Mouse (Mus musculus): ENCODE data around the gene Ube2b. TPM values are rescaled to one million over a fixed set of nuclear protein-coding genes. Genes with fewer than 3 reads are reported as not detected.

Ube2b gene
- total and polyA plus RNA-seq, 2 experiments from 2014 or later = 261 to 404 TPM

DNA sequence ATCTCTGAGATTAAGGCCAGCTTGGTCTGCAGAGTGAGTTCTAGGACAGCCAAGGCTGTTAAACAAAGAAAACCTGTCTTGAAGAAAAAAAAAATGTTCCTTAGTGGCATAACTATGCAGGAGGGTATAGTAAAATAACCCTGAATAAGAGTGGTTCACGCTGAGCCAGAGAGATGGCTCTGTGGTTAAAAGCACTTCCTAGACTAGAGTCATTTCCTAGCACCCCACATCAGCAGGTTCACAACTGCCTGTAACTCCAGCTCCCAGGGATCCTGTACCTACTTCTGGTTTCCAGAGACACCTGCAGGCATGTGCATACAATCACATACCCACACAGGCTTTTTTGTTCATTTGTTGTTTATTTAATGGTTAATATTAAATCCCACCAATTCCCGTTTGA lies 5.0 kb upstream of the Ube2b start:
- WGBS = 74% methylated on average over 2 of the region's 2 CpGs
- Histone ChIP-seq H3K27ac (ENCODE audit: low read depth) (no peak overlapping the region), H3K9me3 (replicated peaks; ENCODE audit: control insufficient read depth, low read length) (no peaks in the 10 kb centered on the region), H3K9ac (replicated peaks; ENCODE audit: low read depth, low read length) (no peak overlapping the region), H3K4me2 (ENCODE audit: low read depth, low read length) (no peak overlapping the region; the same call in 1 of the 2 replicates), H3K36me3 (replicated peaks; ENCODE audit: control insufficient read depth, insufficient read depth, low read length) (no peaks in the 10 kb centered on the region; the same call in 1 of the 2 replicates), H3K4me1 (ENCODE audit: control insufficient read depth, insufficient read depth) (peaks cover 20% of the 10 kb centered on the region), H3K4me3 (ENCODE audit: low read depth, low read length) (no peak overlapping the region), H3K27me3 (ENCODE audit: control insufficient read depth, insufficient read depth, low read length) (no peaks in the 10 kb centered on the region)
- ATAC-seq (ENCODE audit: insufficient read depth, low read depth) (no peak), DNase-seq (ENCODE audit: low spot score) (no peak)
- TF ChIP-seq CTCF (IDR thresholded peaks at IDR 0.05; ENCODE audit: low read depth) = no peak
- TF ChIP-seq EP300 (IDR thresholded peaks at IDR 0.05; ENCODE audit: low read depth) = no peak

DNA sequence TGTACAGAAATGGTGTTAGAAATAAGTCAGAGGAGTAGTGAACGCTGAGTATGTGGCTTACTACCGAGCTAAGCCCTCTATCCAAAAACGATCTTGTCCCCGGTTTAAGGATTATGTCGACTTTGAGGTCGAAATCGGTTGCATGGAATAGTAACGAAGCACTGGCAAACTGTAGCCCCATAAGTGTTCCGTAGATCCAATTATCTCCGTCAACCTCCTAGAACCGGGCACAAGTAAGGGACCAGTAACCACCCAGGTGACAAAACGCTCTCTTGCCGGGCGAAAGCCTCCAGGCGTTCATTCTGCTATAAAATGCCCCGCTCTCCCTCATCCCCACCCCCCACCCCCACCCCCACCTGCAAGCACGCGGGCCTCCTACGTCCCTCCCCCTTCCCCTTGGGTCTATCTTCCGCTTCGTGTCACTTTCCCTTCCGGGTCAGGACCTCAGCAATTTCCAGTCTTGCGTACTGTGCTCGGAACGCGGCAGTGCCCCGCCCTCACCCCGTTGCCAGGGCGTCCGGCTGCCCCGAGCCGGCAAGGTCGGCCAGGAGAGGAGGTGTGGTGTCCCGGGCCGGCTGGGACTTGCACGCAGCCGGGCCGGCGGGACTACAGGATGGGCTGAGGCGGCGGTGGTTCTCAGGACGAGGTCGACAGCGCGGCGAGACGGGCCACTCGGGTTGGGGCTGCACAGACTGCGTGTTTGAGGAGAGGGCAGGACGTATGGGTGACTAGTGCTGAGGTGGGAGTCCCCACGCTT lies 3.4 kb upstream of the Ube2b start, which contains the start of gene Cdkl3:
Cdkl3 (plus strand) TSS at position 450 of the 757 bp plus-strand sequence.
- no peaks in the 10 kb centered on the region for H3K9me3 ChIP-seq (replicated peaks; ENCODE audit: control insufficient read depth, low read length)
- TF ChIP-seq CTCF (IDR thresholded peaks at IDR 0.05; ENCODE audit: low read depth) (no peak), EP300 (IDR thresholded peaks at IDR 0.05; ENCODE audit: low read depth) (peak; percentile 79)
- H3K4me1 ChIP-seq (ENCODE audit: control insufficient read depth, insufficient read depth) = peaks cover 20% of the 10 kb centered on the region
- H3K36me3 ChIP-seq (replicated peaks; ENCODE audit: control insufficient read depth, insufficient read depth, low read length) = no peaks in the 10 kb centered on the region
- WGBS = under 1% methylated on average over 48 of the region's 51 CpGs
- peak within 1 kb of the TSS; percentile 78 for H3K9ac ChIP-seq (replicated peaks; ENCODE audit: low read depth, low read length)
- peak within 1 kb of the TSS; percentile 91 for H3K27ac ChIP-seq (ENCODE audit: low read depth)
- peak; percentile 98 for DNase-seq (ENCODE audit: low spot score)
- H3K27me3 ChIP-seq (ENCODE audit: control insufficient read depth, insufficient read depth, low read length) = no peaks in the 10 kb centered on the region
- H3K4me3 ChIP-seq (ENCODE audit: low read depth, low read length) = peak within 1 kb of the TSS; percentile 58
- ATAC-seq (ENCODE audit: insufficient read depth, low read depth) = peak; percentile 89
- H3K4me2 ChIP-seq (ENCODE audit: low read depth, low read length) = peak within 1 kb of the TSS; percentile 77

DNA sequence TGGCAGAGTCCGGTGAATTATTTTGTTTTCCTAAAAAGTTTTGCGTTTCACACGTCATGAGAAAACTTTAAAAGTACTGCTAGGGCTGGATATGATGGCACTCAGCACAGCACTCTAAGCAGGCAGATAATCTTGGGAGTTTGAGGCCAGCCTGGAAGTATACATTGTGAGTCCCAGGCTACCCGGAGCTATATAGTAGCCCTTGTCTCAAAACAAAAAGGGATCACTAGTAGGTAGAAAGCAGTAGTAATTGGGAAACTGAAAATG lies 2.9 kb upstream of the Ube2b start:
- Histone ChIP-seq H3K27me3 (ENCODE audit: control insufficient read depth, insufficient read depth, low read length) (no peaks in the 10 kb centered on the region), H3K27ac (ENCODE audit: low read depth) (peak overlapping the region; percentile 91), H3K9me3 (replicated peaks; ENCODE audit: control insufficient read depth, low read length) (no peaks in the 10 kb centered on the region), H3K4me3 (ENCODE audit: low read depth, low read length) (peak overlapping the region; percentile 58), H3K4me2 (ENCODE audit: low read depth, low read length) (peak overlapping the region; percentile 77), H3K4me1 (ENCODE audit: control insufficient read depth, insufficient read depth) (peaks cover 20% of the 10 kb centered on the region), H3K36me3 (replicated peaks; ENCODE audit: control insufficient read depth, insufficient read depth, low read length) (no peaks in the 10 kb centered on the region), H3K9ac (replicated peaks; ENCODE audit: low read depth, low read length) (peak overlapping the region; percentile 78)
- ATAC-seq (ENCODE audit: insufficient read depth, low read depth) = no peak
- 15% methylated on average over 4 of the region's 4 CpGs for WGBS
- no peak for TF ChIP-seq CTCF (IDR thresholded peaks at IDR 0.05; ENCODE audit: low read depth)
- no peak for TF ChIP-seq EP300 (IDR thresholded peaks at IDR 0.05; ENCODE audit: low read depth)
- peak; percentile 9 for DNase-seq (ENCODE audit: low spot score)

DNA sequence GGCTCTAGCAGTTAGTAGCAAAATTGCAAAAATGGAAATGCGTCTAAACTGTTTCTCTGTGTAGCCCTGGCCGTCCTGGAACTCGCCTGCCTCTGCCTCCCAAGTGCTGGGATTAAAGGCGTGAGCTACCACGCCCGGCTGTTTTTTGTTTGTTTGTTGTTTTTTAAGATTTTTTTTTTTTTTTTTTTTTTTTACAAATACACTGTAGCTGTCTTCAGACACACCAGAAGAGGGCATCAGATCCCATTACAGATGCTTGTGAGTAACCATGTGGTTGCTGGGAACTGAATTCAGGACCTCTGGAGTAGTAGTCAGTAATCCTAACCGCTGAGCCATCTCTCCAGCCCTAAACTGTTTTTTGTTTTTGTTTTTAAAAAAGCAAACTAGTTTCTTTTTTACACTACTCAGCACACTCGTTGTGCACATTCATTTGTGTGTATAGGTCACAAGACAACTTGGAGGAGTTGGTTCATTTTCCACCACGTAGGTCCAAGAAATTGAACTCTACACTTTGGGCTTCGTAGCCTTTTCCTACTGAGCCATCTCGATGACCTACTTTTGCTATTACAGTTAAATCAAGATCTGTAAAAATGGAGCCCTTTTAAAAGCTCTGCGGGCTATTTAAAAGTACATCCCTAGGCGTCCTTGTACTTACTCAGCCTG lies 2.4 kb upstream of the Ube2b start:
- Histone ChIP-seq H3K9me3 (replicated peaks; ENCODE audit: control insufficient read depth, low read length) (no peaks in the 10 kb centered on the region), H3K9ac (replicated peaks; ENCODE audit: low read depth, low read length) (peak overlapping the region; percentile 78; the same call in 1 of the 2 replicates), H3K4me2 (ENCODE audit: low read depth, low read length) (peak overlapping the region; percentile 77), H3K27ac (ENCODE audit: low read depth) (peak overlapping the region; percentile 91), H3K36me3 (replicated peaks; ENCODE audit: control insufficient read depth, insufficient read depth, low read length) (no peaks in the 10 kb centered on the region), H3K4me1 (ENCODE audit: control insufficient read depth, insufficient read depth) (peaks cover 22% of the 10 kb centered on the region), H3K27me3 (ENCODE audit: control insufficient read depth, insufficient read depth, low read length) (no peaks in the 10 kb centered on the region), H3K4me3 (ENCODE audit: low read depth, low read length) (peak overlapping the region; percentile 58)
- ATAC-seq (ENCODE audit: insufficient read depth, low read depth) (no peak), DNase-seq (ENCODE audit: low spot score) (no peak)
- TF ChIP-seq EP300 (IDR thresholded peaks at IDR 0.05; ENCODE audit: low read depth) (no peak), CTCF (IDR thresholded peaks at IDR 0.05; ENCODE audit: low read depth) (no peak)
- WGBS = 76% methylated on average over 13 of the region's 13 CpGs

DNA sequence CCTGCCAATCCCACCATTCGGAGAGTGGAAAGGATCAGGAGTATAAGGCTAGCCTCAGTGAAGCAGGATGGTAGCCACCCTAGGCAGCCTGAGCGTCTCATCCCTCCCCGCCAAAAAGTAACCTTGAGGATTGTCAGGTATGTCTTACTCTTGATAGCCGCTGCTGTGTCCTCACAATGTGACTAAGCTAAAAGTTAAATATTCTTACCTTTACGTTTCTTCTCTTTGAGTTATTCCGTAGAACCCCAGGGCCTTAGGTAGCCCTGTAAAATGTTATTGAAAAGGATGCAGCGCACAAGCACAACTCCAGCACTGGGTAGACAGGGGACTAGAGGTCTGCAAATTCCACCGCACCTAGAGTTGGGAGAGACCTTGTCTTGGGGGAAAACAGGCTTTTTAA lies 1.3 kb upstream of the Ube2b start:
- TF ChIP-seq EP300 (IDR thresholded peaks at IDR 0.05; ENCODE audit: low read depth) (no peak), CTCF (IDR thresholded peaks at IDR 0.05; ENCODE audit: low read depth) (no peak)
- no peaks in the 10 kb centered on the region for H3K9me3 ChIP-seq (replicated peaks; ENCODE audit: control insufficient read depth, low read length)
- no peak overlapping the region for H3K4me3 ChIP-seq (ENCODE audit: low read depth, low read length)
- no peak overlapping the region; the same call in 1 of the 2 replicates for H3K27ac ChIP-seq (ENCODE audit: low read depth)
- no peak overlapping the region for H3K9ac ChIP-seq (replicated peaks; ENCODE audit: low read depth, low read length)
- ATAC-seq (ENCODE audit: insufficient read depth, low read depth) = no peak
- peaks cover 9% of the 10 kb centered on the region for H3K36me3 ChIP-seq (replicated peaks; ENCODE audit: control insufficient read depth, insufficient read depth, low read length)
- no peak for DNase-seq (ENCODE audit: low spot score)
- H3K27me3 ChIP-seq (ENCODE audit: control insufficient read depth, insufficient read depth, low read length) = no peaks in the 10 kb centered on the region
- peaks cover 26% of the 10 kb centered on the region for H3K4me1 ChIP-seq (ENCODE audit: control insufficient read depth, insufficient read depth)
- H3K4me2 ChIP-seq (ENCODE audit: low read depth, low read length) = no peak overlapping the region
- WGBS = 91% methylated on average over 8 of the region's 8 CpGs
